Mouse (Mus musculus) lung, embryonic 14.5 days (tissue): ENCODE measurements around the gene Arid1b. TPM values are rescaled to one million over a fixed set of nuclear protein-coding genes. Genes with fewer than 3 reads are reported as not detected.

ENCODE experiments used
- ATAC-seq: fragments of 200-750 bp; cut with Nextera tagmentation; 2 replicates; pipeline ENCODE4 v1.8.0; 2017; ENCODE audit warnings: mild to moderate bottlenecking, moderate TSS enrichment, moderate library complexity; ENCODE audit not compliant: insufficient read depth
- DNase-seq: peaks from one replicate; pipeline ENCODE4 v3.0.0-alpha.2; 2015
- H3K27ac ChIP-seq: fragments of 300-500 bp; sonication (generic); 2 replicates; pipeline ENCODE4 v1.5.1; 2014; ENCODE audit warnings: low read depth, mild to moderate bottlenecking, moderate library complexity
- H3K27me3 ChIP-seq: fragments of 300-500 bp; sonication (generic); 2 replicates; pipeline ENCODE4 v1.6.1; 2014; ENCODE audit warnings: low read length, control low read depth; ENCODE audit not compliant: insufficient read depth
- H3K36me3 ChIP-seq: fragments of 300-500 bp; sonication (generic); 2 replicates; pipeline ENCODE4 v1.6.1; 2014; ENCODE audit warnings: control low read depth; ENCODE audit not compliant: insufficient read depth
- H3K4me1 ChIP-seq: fragments of 300-500 bp; sonication (generic); 2 replicates; pipeline ENCODE4 v1.6.1; 2014; ENCODE audit warnings: antibody characterized with exemption, control low read depth; ENCODE audit not compliant: insufficient read depth
- H3K4me2 ChIP-seq: fragments of 300-500 bp; sonication (generic); 2 replicates; pipeline ENCODE4 v1.6.1; 2014; ENCODE audit warnings: mild to moderate bottlenecking
- H3K4me3 ChIP-seq: fragments of 300-500 bp; sonication (generic); 2 replicates; pipeline ENCODE4 v1.5.1; 2014; ENCODE audit warnings: low read depth, low read length
- H3K9ac ChIP-seq: fragments of 300-500 bp; sonication (generic); 2 replicates; pipeline ENCODE4 v1.6.1; 2014
- H3K9me3 ChIP-seq: fragments of 300-500 bp; sonication (generic); 2 replicates; pipeline ENCODE4 v1.6.1; 2016; ENCODE audit warnings: low read depth, low read length, control low read depth
- CTCF ChIP-seq: IDR thresholded peaks from 2 replicates; pipeline ENCODE4 v1.5.1; 2016; ENCODE audit warnings: antibody characterized with exemption, low read depth
- WGBS: fragments of 180-500 bp; shearing (Covaris S2); extraction: QIAGEN DNeasy Blood & Tissue Kit; methylation state at CpG from one replicate; pipeline ENCODE4 v1.1.7; 2014; 5-methylcytosine and 5-hydroxymethylcytosine counted together
- polyA plus RNA-seq: library from polyadenylated mRNA; unstranded; fragments of >200 nt; fragmentation: Nextera tagmentation; extraction: Ambion mirVana; gene quantifications from 2 replicates; pipeline ENCODE4 v1.2.1, GENCODE M21; 2014

The Arid1b gene
- polyA plus RNA-seq, 1 experiment from 2014 or later, result 17.3 TPM

GRCm38 (mm10) chr17:5198811-5199210 lies 204.7 kb downstream of the Arid1b start:
- 38% methylated on average over 4 of the region's 4 CpGs for WGBS
- peak overlapping the region; percentile 62 for H3K27ac ChIP-seq
- peaks cover 38% of the 10 kb centered on the region for H3K4me1 ChIP-seq
- H3K9me3 ChIP-seq, result no peaks in the 10 kb centered on the region
- H3K4me2 ChIP-seq, result no peak overlapping the region
- H3K9ac ChIP-seq, result no peak overlapping the region
- DNase-seq (peak; percentile 68), ATAC-seq (no peak)
- TF ChIP-seq CTCF, result no peak
- no peaks in the 10 kb centered on the region for H3K27me3 ChIP-seq
- no peak overlapping the region for H3K4me3 ChIP-seq
- no peaks in the 10 kb centered on the region for H3K36me3 ChIP-seq

GRCm38 (mm10) chr17:5200638-5201037 lies 206.5 kb downstream of the Arid1b start:
- DNase-seq, result no peak
- Histone ChIP-seq H3K9ac (no peak overlapping the region), H3K4me3 (no peak overlapping the region), H3K4me2 (no peak overlapping the region), H3K27ac (no peak overlapping the region), H3K27me3 (no peaks in the 10 kb centered on the region), H3K4me1 (peaks cover 47% of the 10 kb centered on the region), H3K36me3 (no peaks in the 10 kb centered on the region), H3K9me3 (no peaks in the 10 kb centered on the region)
- 86% methylated on average over 6 of the region's 6 CpGs for WGBS
- no peak for ATAC-seq
- TF ChIP-seq CTCF, result no peak

- Histone ChIP-seq H3K36me3 (no peaks in the 10 kb centered on the region), H3K27ac (peak overlapping the region; percentile 80), H3K27me3 (no peaks in the 10 kb centered on the region), H3K9me3 (no peaks in the 10 kb centered on the region), H3K4me3 (no peak overlapping the region), H3K4me1 (peaks cover 46% of the 10 kb centered on the region), H3K9ac (no peak overlapping the region), H3K4me2 (peak overlapping the region; percentile 40)
- DNase-seq (peak; percentile 90), ATAC-seq (peak; percentile 51; the same call in 1 of the 2 replicates)
- peak; percentile 85 for TF ChIP-seq CTCF
- 38% methylated on average over 6 of the region's 6 CpGs for WGBS
Observed at GRCm38 (mm10) chr17:5201859-5202598, 207.9 kb downstream of the Arid1b start.

GRCm38 (mm10) chr17:5202756-5203155 lies 208.6 kb downstream of the Arid1b start:
- DNase-seq (peak; percentile 84), ATAC-seq (peak; percentile 33; the same call in 1 of the 2 replicates)
- Histone ChIP-seq H3K9me3 (no peaks in the 10 kb centered on the region), H3K27me3 (no peaks in the 10 kb centered on the region), H3K4me3 (no peak overlapping the region), H3K4me1 (peaks cover 41% of the 10 kb centered on the region), H3K36me3 (no peaks in the 10 kb centered on the region), H3K4me2 (peak overlapping the region; percentile 40), H3K9ac (no peak overlapping the region), H3K27ac (peak overlapping the region; percentile 80)
- no peak for TF ChIP-seq CTCF
- WGBS, result 53% methylated on average over 5 of the region's 5 CpGs

GRCm38 (mm10) chr17:5203346-5204102 lies 209.4 kb downstream of the Arid1b start:
- H3K4me3 ChIP-seq, result no peak overlapping the region
- H3K27me3 ChIP-seq, result no peaks in the 10 kb centered on the region
- no peak overlapping the region for H3K4me2 ChIP-seq
- no peak overlapping the region for H3K27ac ChIP-seq
- H3K36me3 ChIP-seq, result no peaks in the 10 kb centered on the region
- no peaks in the 10 kb centered on the region for H3K9me3 ChIP-seq
- H3K9ac ChIP-seq, result no peak overlapping the region
- 80% methylated on average over 10 of the region's 10 CpGs for whole genome bisulfite sequencing
- peaks cover 33% of the 10 kb centered on the region for H3K4me1 ChIP-seq
- DNase-seq (peak; percentile 53), ATAC-seq (peak; percentile 9; the same call in 1 of the 2 replicates)
- no peak for TF ChIP-seq CTCF

- H3K4me1 ChIP-seq, result peaks cover 26% of the 10 kb centered on the region
- H3K4me2 ChIP-seq, result no peak overlapping the region
- no peaks in the 10 kb centered on the region for H3K27me3 ChIP-seq
- WGBS, result 90% methylated on average over 9 of the region's 9 CpGs
- H3K36me3 ChIP-seq, result no peaks in the 10 kb centered on the region
- H3K4me3 ChIP-seq, result no peak overlapping the region
- DNase-seq (no peak), ATAC-seq (no peak)
- H3K27ac ChIP-seq, result peak overlapping the region; percentile 46; the same call in 1 of the 2 replicates
- H3K9ac ChIP-seq, result no peak overlapping the region
- TF ChIP-seq CTCF, result no peak
- H3K9me3 ChIP-seq, result no peaks in the 10 kb centered on the region
Observed at GRCm38 (mm10) chr17:5204103-5204665, 210.1 kb downstream of the Arid1b start.

GRCm38 (mm10) chr17:5205163-5205581 lies 211.0 kb downstream of the Arid1b start:
- H3K27ac ChIP-seq, result peak overlapping the region; percentile 42; the same call in 1 of the 2 replicates
- no peak overlapping the region for H3K4me3 ChIP-seq
- H3K4me1 ChIP-seq, result peaks cover 30% of the 10 kb centered on the region
- ATAC-seq, result no peak
- no peaks in the 10 kb centered on the region for H3K9me3 ChIP-seq
- H3K27me3 ChIP-seq, result no peaks in the 10 kb centered on the region
- H3K4me2 ChIP-seq, result no peak overlapping the region
- whole genome bisulfite sequencing, result 31% methylated on average over 7 of the region's 7 CpGs
- TF ChIP-seq CTCF, result peak; percentile 16; the same call in 1 of the 2 replicates
- H3K36me3 ChIP-seq, result no peaks in the 10 kb centered on the region
- no peak overlapping the region for H3K9ac ChIP-seq
- peak; percentile 84 for DNase-seq
